Comparison of ENCODE assay signal across 10 mouse cellular contexts in genomic region chr4:141053138-141053537, GRCm38 (mm10). TPM values are rescaled to one million over a fixed set of nuclear protein-coding genes. Genes with fewer than 3 reads are reported as not detected.
A peak's percentile ranks its signal among the peaks of the same experiment; 100 is the strongest.
DNase-seq lines count a peak whose midpoint lies in the region; ATAC-seq and TF ChIP-seq lines count a peak whose summit lies in the region.
"Had no signal": no experiment of that assay in that cellular context is flagged by ENCODE, and none has a peak within 500 bp of the region (broad histone marks: within the 10 kb centered on the region; RNA-seq: fewer than 3 reads in every experiment).

No protein-coding gene starts in this region.

- ATAC-seq in liver, embryonic 12.5 days: peak; percentile 43
- no peak for ATAC-seq in liver, postnatal 0 days
- ATAC-seq in hindbrain, embryonic 12.5 days (ENCODE audit: low FRiP score): peak; percentile 1; the same call in 1 of the 2 replicates
- no peak for ATAC-seq in stomach, postnatal 0 days (ENCODE audit: low FRiP score, low TSS enrichment)

- no peak overlapping the region for H3K9ac ChIP-seq in liver, embryonic 12.5 days
- no peak overlapping the region for H3K9ac ChIP-seq in liver, postnatal 0 days (replicated peaks)
- H3K9ac ChIP-seq in hindbrain, embryonic 12.5 days: peak overlapping the region; percentile 43
- no peak overlapping the region for H3K9ac ChIP-seq in stomach, postnatal 0 days (ENCODE audit: low read length)
- H3K9ac ChIP-seq: liver, embryonic 15.5 days had no signal

- H3K4me1 ChIP-seq in liver, embryonic 12.5 days: peaks cover 11% of the 10 kb centered on the region; the same call in 1 of the 2 replicates
- H3K4me1 ChIP-seq in liver, postnatal 0 days (ENCODE audit: insufficient read depth): no peaks in the 10 kb centered on the region
- peaks cover 48% of the 10 kb centered on the region for H3K4me1 ChIP-seq in hindbrain, embryonic 12.5 days
- H3K4me1 ChIP-seq in stomach, postnatal 0 days (replicated peaks; ENCODE audit: control insufficient read depth, insufficient read depth): no peaks in the 10 kb centered on the region

- H3K27me3 ChIP-seq in liver, embryonic 12.5 days (replicated peaks): no peaks in the 10 kb centered on the region
- no peaks in the 10 kb centered on the region for H3K27me3 ChIP-seq in liver, postnatal 0 days (ENCODE audit: insufficient read depth, low read length)
- no peaks in the 10 kb centered on the region for H3K27me3 ChIP-seq in hindbrain, embryonic 12.5 days
- H3K27me3 ChIP-seq in stomach, postnatal 0 days (ENCODE audit: control insufficient read depth, insufficient read depth, low read length): no peaks in the 10 kb centered on the region
- H3K27me3 ChIP-seq: liver, embryonic 15.5 days had no signal

- H3K9me3 ChIP-seq in liver, embryonic 12.5 days (replicated peaks): no peaks in the 10 kb centered on the region
- no peaks in the 10 kb centered on the region for H3K9me3 ChIP-seq in liver, postnatal 0 days (ENCODE audit: low read length)
- H3K9me3 ChIP-seq in hindbrain, embryonic 12.5 days (replicated peaks): no peaks in the 10 kb centered on the region
- H3K9me3 ChIP-seq in stomach, postnatal 0 days (ENCODE audit: control insufficient read depth, low read length): no peaks in the 10 kb centered on the region
- H3K9me3 ChIP-seq: liver, embryonic 15.5 days had no signal

- DNase-seq in liver, postnatal 0 days: no peak
- peak; percentile 54 to 71 for DNase-seq in kidney, postnatal 4 days
- DNase-seq in stomach, postnatal 0 days (ENCODE audit: low spot score): no peak
- no peak for DNase-seq in thymus, postnatal 10 days (ENCODE audit: low spot score in 2 of 2)
- no peak for DNase-seq in thymus, postnatal 14 days
- no peak for DNase-seq in gastrocnemius, postnatal 25 days
- DNase-seq: gastrocnemius, postnatal 10 days had no signal

- H3K27ac ChIP-seq in liver, embryonic 12.5 days: no peak overlapping the region
- H3K27ac ChIP-seq in liver, postnatal 0 days (ENCODE audit: low read depth): no peak overlapping the region
- peak overlapping the region; percentile 77 for H3K27ac ChIP-seq in hindbrain, embryonic 12.5 days
- 0 out of 2 replicates have a peak overlapping the region, but pooled peaks have one; percentile 45 for H3K27ac ChIP-seq in stomach, postnatal 0 days (replicated peaks)
- H3K27ac ChIP-seq: liver, embryonic 15.5 days had no signal

- 62% methylated on average over 8 of the region's 8 CpGs for WGBS in liver, embryonic 12.5 days (ENCODE audit: insufficient replicate concordance)
- 65% methylated on average over 8 of the region's 8 CpGs for WGBS in liver, postnatal 0 days (ENCODE audit: insufficient replicate concordance)
- 45% methylated on average over 8 of the region's 8 CpGs for WGBS in hindbrain, embryonic 12.5 days
- 59% methylated on average over 8 of the region's 8 CpGs for WGBS in stomach, postnatal 0 days

- no peak for TF ChIP-seq CTCF in liver, postnatal 0 days (IDR thresholded peaks at IDR 0.05; ENCODE audit: low read depth)
- no peak for TF ChIP-seq CTCF in stomach, postnatal 0 days (IDR thresholded peaks at IDR 0.05; ENCODE audit: low read depth)

- TF ChIP-seq EP300 in liver, postnatal 0 days (IDR thresholded peaks at IDR 0.05; ENCODE audit: low read depth): no peak
- no peak for TF ChIP-seq EP300 in stomach, postnatal 0 days (optimal IDR thresholded peaks at IDR 0.05)

- no peak overlapping the region for H3K4me3 ChIP-seq in liver, embryonic 12.5 days
- no peak overlapping the region for H3K4me3 ChIP-seq in liver, postnatal 0 days (ENCODE audit: low read depth, low read length)
- H3K4me3 ChIP-seq in hindbrain, embryonic 12.5 days: no peak overlapping the region
- no peak overlapping the region for H3K4me3 ChIP-seq in stomach, postnatal 0 days (ENCODE audit: low read depth, low read length)
- H3K4me3 ChIP-seq: liver, embryonic 15.5 days had no signal

- H3K36me3 ChIP-seq in liver, embryonic 12.5 days: peaks cover 8% of the 10 kb centered on the region; the same call in 1 of the 2 replicates
- no peaks in the 10 kb centered on the region for H3K36me3 ChIP-seq in liver, postnatal 0 days (replicated peaks; ENCODE audit: insufficient read depth, low read length)
- peaks cover 20% of the 10 kb centered on the region; the same call in 1 of the 2 replicates for H3K36me3 ChIP-seq in hindbrain, embryonic 12.5 days
- no peaks in the 10 kb centered on the region for H3K36me3 ChIP-seq in stomach, postnatal 0 days (ENCODE audit: control insufficient read depth, insufficient read depth, low read length)
- H3K36me3 ChIP-seq: liver, embryonic 15.5 days had no signal

- H3K4me2 ChIP-seq in liver, embryonic 12.5 days: no peak overlapping the region
- no peak overlapping the region for H3K4me2 ChIP-seq in liver, postnatal 0 days (ENCODE audit: low read depth, low read length)
- H3K4me2 ChIP-seq in hindbrain, embryonic 12.5 days (replicated peaks): peak overlapping the region; percentile 43
- peak overlapping the region; percentile 11; the same call in 1 of the 2 replicates for H3K4me2 ChIP-seq in stomach, postnatal 0 days (replicated peaks; ENCODE audit: low read depth)
- H3K4me2 ChIP-seq: liver, embryonic 15.5 days had no signal

RNA-seq across cellular contexts. Expression of gene Crocc, which starts 7.2 kb away (rescaled TPM):
- 1.8 and 2.0 TPM in 2 replicates for polyA plus RNA-seq in liver, embryonic 12.5 days (2016; fragmentation: Nextera tagmentation; extraction: Ambion mirVana)
- 0.32 and 0.47 TPM in 2 replicates for polyA plus RNA-seq in liver, postnatal 0 days (2015; fragmentation: Nextera tagmentation; extraction: Ambion mirVana)
- 13.2 and 14.1 TPM in 2 replicates for polyA plus RNA-seq in hindbrain, embryonic 12.5 days (2016; fragmentation: Nextera tagmentation; extraction: Ambion mirVana)
- polyA plus RNA-seq in stomach, postnatal 0 days (2015; fragmentation: Nextera tagmentation; extraction: Ambion mirVana): 1.4 and 1.6 TPM in 2 replicates
- total RNA-seq in gastrocnemius, postnatal 25 days (2021): 1 to 10 TPM; 1.8 to 2.4 TPM

RNA-seq across cellular contexts. Expression of gene Necap2, which starts 25.0 kb away (rescaled TPM):
- 136 and 143 TPM in 2 replicates for polyA plus RNA-seq in liver, embryonic 12.5 days (2016; fragmentation: Nextera tagmentation; extraction: Ambion mirVana)
- polyA plus RNA-seq in liver, postnatal 0 days (2015; fragmentation: Nextera tagmentation; extraction: Ambion mirVana): 47.1 and 53.0 TPM in 2 replicates
- 57.6 and 60.7 TPM in 2 replicates for polyA plus RNA-seq in hindbrain, embryonic 12.5 days (2016; fragmentation: Nextera tagmentation; extraction: Ambion mirVana)
- 77.7 and 81.1 TPM in 2 replicates for polyA plus RNA-seq in stomach, postnatal 0 days (2015; fragmentation: Nextera tagmentation; extraction: Ambion mirVana)
- total RNA-seq in gastrocnemius, postnatal 25 days (2021): 10 to 100 TPM; 12.6 to 14.5 TPM

RNA-seq across cellular contexts. Expression of gene Spata21, which starts 35.0 kb away (rescaled TPM):
- 0.05 TPM in 1 of 2 replicates, not detected in the other for polyA plus RNA-seq in liver, embryonic 12.5 days (2016; fragmentation: Nextera tagmentation; extraction: Ambion mirVana)
- polyA plus RNA-seq in liver, postnatal 0 days (2015; fragmentation: Nextera tagmentation; extraction: Ambion mirVana): not detected in 2 replicates
- polyA plus RNA-seq in hindbrain, embryonic 12.5 days (2016; fragmentation: Nextera tagmentation; extraction: Ambion mirVana): 0.13 TPM in 1 of 2 replicates, not detected in the other
- 0.05 and 0.11 TPM in 2 replicates for polyA plus RNA-seq in stomach, postnatal 0 days (2015; fragmentation: Nextera tagmentation; extraction: Ambion mirVana)
- total RNA-seq in gastrocnemius, postnatal 25 days (2021): not detected
- total RNA-seq: gastrocnemius, postnatal 10 days had no signal
- polyA plus RNA-seq: liver, embryonic 15.5 days had no signal

RNA-seq across cellular contexts. Expression of gene Mfap2, which starts 42.9 kb away (rescaled TPM):
- polyA plus RNA-seq in liver, embryonic 12.5 days (2016; fragmentation: Nextera tagmentation; extraction: Ambion mirVana): 40.7 and 46.7 TPM in 2 replicates
- 14.1 and 14.6 TPM in 2 replicates for polyA plus RNA-seq in liver, postnatal 0 days (2015; fragmentation: Nextera tagmentation; extraction: Ambion mirVana)
- polyA plus RNA-seq in hindbrain, embryonic 12.5 days (2016; fragmentation: Nextera tagmentation; extraction: Ambion mirVana): 344 and 345 TPM in 2 replicates
- polyA plus RNA-seq in stomach, postnatal 0 days (2015; fragmentation: Nextera tagmentation; extraction: Ambion mirVana): 244 and 247 TPM in 2 replicates
- total RNA-seq in gastrocnemius, postnatal 25 days (2021): 10 to 100 TPM; 11.9 to 13.3 TPM

Comparison
In these comparisons a context has a peak if more than half of its experiments do, and no peak if none do; other contexts are left out.
1. ATAC-seq: peak in liver, embryonic 12.5 days (single experiment) and hindbrain, embryonic 12.5 days (single experiment); none in liver, postnatal 0 days (single experiment) and stomach, postnatal 0 days (single experiment).
2. H3K27ac ChIP-seq: peak in hindbrain, embryonic 12.5 days (single experiment) and stomach, postnatal 0 days (single experiment); none in liver, embryonic 12.5 days (single experiment) and liver, postnatal 0 days (single experiment).
3. H3K4me2 ChIP-seq: peak in hindbrain, embryonic 12.5 days (single experiment) and stomach, postnatal 0 days (single experiment); none in liver, embryonic 12.5 days (single experiment) and liver, postnatal 0 days (single experiment).
4. DNase-seq: peak in kidney, postnatal 4 days (2 of 2); none in liver, postnatal 0 days (single experiment), stomach, postnatal 0 days (single experiment), thymus, postnatal 10 days (0 of 2), thymus, postnatal 14 days (single experiment) and gastrocnemius, postnatal 25 days (single experiment).